Mouse (Mus musculus) mature B cell (primary cell): ENCODE measurements around the gene Idh2.

Experiments used
- in situ Hi-C: fragments of 300-500 bp; cut with MboI; formaldehyde crosslinking; loops from 2 replicates; pipeline ENCODE4 v1.14.3; 2019

Idh2 gene

DNA sequence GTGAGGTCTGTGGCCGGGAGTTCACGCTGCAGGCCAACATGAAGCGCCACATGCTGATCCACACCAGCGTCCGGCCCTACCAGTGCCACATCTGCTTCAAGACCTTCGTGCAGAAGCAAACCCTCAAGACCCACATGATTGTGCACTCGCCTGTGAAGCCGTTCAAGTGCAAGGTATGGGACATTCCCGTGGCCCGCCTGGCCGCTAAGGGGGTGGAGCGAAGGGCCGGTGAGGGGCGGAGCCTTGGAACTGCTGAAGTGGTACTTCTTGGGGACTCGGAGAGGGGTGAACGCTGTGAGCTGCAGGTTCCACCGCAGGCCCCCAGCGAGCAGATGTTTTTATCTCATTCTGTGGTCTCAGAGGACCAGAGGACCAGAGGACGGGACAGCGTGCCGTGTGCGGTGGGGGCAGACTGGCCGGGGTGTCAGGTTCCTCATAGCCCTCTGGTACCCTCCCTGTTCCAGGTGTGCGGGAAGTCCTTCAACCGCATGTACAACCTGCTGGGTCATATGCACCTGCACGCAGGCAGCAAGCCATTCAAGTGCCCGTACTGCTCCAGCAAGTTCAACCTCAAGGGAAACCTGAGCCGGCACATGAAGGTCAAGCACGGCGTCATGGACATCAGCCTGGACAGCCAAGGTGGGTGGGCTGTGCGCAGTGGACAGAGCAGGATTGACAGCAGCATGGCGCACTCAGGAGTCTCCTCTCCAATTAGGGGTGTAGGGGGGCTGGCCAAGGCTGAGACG lies 29.0 kb downstream of the Idh2 start:
- in situ Hi-C loops: no loop called here

DNA sequence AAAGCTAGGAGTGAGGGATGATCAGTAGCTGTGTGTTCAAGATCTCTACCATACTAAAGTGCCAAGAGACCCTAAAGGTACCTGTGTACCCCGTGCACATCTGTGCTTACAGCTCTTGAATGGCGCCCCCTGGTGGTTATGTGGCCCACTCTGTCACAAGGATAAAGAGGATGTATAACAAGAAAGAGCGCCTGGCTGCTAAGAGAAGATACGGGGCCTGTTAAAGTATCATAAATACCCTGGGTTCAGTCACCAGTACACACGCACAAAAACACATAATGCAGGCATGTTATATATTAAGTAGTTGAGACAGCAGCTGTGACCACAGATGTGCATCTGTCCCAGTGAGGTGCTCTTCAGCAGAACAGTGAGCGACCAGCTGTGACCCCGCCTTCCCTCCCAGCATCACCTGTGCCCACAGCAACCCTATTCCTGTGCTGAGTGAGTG lies 30.7 kb downstream of the Idh2 start:
- in situ Hi-C loops: no loop called here

DNA sequence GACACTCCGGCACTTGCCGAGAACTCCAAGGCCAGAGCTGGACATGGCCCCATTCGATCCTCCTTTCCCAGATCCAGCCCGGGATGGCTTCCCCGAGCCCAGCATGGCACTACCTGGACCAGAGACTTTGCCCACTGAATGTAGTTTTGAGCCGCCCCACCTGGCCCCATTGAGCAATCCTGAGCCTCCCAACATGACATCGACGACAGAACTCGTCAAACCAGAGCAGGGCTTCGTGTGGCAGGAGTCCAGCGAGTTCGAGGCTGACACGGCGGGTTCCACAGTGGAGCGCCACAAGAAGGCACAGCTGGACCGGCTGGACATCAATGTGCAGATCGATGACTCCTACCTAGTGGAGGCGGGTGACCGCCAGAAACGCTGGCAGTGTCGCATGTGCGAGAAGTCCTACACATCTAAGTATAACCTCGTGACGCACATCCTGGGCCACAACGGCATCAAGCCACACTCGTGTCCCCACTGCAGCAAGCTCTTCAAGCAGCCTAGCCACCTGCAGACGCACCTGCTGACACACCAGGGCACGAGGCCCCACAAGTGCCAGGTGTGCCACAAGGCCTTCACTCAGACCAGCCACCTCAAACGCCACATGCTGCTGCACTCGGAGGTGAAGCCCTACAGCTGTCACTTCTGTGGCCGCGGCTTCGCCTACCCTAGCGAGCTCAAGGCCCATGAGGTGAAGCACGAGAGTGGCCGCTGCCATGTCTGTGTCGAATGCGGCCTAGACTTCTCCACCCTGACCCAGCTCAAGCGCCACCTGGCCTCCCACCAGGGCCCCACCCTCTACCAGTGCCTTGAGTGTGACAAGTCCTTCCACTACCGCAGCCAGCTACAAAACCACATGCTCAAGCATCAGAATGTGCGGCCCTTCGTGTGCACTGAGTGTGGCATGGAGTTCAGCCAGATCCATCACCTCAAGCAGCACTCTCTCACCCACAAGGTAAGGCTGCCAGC lies 33.3 kb downstream of the Idh2 start:
- in situ Hi-C loops: no loop called here

DNA sequence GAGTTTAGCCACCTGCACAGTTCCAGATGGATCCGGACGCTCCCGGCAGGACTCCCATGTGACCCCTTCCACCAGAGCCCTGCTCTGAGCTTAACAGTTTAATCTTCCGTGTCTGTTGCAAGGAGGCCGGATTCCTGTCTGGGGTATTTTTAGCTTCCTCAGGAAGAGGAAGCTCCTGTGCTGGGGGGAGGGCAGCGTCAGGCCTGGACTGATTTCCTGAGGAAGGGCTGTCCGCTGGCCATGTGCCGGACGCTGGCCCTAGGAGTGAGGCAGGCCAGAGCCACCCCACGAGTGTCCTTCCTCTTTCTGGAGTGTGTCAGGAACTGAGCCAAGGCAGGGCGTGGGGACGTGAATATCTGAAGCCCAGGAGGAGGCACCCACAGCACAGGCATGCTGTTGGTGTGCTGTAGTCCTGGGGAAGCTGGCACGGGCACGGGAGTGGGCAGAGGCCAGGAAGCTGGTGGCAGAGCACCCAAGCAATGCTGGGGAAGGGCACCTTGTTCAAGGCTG lies 36.3 kb downstream of the Idh2 start:
- in situ Hi-C loops: loop anchor here (5.0 to 10.0 kb wide), 2 partner anchors 47 to 64 kb away; no protein-coding TSS in a partner anchor

DNA sequence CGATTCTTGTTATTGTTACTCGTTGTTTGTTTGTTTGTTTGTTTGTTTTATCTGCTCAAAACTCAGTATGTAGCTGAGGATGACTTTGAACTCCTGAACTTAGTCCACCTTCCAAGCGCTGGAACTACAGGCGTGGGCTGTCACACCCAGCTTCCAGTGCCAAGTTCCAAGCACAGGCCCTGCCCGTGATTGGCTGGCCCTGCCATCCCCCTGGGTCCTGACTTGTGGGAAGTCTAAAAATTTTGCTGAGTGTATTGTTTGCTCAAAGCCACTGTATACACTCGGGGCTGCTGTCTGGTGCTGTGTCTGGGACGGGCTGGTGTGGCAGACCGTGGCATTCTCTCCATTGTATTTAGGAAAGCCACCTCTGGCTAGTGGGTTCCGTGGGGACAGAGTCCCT lies 37.4 kb downstream of the Idh2 start:
- in situ Hi-C loops: loop anchor here (5.0 to 10.0 kb wide), 2 partner anchors 46 to 63 kb away; no protein-coding TSS in a partner anchor

DNA sequence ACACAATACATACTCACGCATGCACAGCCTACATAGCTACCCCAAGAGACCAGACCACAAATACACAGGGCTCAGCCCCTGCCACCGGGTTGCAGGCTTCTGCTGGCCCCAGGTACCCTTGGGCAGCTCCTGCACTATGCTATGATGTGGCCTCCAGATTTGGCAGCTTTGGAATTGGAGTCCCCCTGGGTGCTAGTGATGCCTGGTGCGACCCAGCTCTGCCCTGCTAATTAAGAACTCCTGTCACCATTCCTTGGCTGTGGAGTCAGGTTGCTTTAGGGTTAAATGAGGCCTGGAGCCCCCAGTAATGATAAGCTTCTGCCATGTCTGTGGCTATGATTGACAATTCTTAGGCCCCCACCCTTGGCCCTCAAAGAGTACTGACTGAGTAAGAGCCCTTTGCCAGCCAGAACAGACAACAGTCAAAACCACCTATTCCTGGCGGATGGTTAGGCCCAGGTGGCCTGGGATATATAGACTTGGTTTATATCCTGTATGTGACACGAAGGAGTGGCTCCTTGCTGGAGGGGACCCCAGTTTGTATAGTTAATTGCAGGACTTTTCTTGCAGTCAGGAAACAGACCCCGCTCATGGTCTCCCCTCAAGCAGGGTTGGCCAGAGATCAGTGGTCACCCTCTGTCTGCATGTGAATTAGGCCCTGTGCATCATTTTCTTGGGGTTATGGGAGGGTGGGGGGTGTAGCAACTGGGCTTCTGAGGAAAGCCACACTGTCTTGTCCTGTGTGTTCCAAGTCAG lies 38.1 kb downstream of the Idh2 start:
- in situ Hi-C loops: loop anchor here (5.0 to 10.0 kb wide), 2 partner anchors 45 to 62 kb away; no protein-coding TSS in a partner anchor

DNA sequence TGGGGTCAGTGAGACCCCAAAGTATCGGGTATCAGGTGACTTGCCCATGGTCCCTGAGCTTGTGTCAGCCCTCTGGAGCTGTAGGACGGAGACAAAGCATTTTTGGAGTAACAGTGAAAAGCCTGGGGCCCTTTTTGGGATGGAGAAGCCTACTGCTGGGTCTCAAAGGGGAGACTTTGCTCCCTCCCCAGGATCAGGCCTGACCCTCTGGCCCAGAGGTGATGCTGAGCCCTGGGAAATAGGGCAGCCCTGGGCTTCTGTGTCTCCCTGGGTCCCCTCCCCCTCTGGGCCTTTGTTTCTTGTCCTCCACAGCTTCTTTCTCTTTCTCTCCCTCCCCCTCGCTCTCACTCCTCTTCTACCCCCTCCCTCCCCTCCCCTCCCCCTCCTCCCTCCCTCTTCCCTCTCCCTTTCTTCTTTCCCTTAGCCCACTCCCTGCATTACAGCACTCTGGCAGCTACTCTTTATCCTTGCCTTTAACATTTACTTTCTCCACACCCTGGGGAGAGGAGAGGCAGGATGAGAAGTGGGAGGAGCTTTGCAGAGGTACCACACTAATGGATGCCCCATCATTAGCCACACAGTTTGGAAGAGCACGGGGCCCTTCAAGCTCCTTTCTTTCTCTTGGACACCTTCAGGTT lies 39.1 kb downstream of the Idh2 start:
- in situ Hi-C loops: loop anchor here (5.0 to 10.0 kb wide), 2 partner anchors 44 to 61 kb away; no protein-coding TSS in a partner anchor

DNA sequence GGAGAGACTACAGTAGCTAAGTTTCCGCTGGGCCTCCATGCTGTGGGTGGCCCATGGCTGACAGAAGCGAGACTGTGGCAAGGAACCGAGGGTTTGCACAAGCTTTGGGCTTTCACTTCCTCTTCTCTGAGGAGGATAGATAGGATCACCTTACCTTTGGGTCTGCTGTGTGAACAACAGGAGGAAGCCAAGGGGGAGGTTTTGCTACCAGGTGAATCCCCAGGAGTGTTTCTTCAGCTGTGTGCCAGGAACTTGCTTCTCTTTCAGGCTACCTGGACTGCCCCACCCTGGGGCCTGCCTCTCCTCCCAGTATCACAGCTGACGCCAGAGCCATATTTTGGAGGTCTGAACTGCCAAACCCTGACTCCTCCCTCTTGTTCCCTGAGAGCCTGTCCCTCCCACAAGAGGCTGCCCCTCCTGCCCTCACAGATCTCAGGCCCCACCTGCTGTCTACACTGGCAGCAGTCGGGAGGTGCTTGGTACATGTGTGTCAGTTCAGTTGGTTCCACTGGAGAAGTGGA lies 40.2 kb downstream of the Idh2 start:
- in situ Hi-C loops: loop anchor here (5.0 to 10.0 kb wide), 2 partner anchors 43 to 60 kb away; no protein-coding TSS in a partner anchor

DNA sequence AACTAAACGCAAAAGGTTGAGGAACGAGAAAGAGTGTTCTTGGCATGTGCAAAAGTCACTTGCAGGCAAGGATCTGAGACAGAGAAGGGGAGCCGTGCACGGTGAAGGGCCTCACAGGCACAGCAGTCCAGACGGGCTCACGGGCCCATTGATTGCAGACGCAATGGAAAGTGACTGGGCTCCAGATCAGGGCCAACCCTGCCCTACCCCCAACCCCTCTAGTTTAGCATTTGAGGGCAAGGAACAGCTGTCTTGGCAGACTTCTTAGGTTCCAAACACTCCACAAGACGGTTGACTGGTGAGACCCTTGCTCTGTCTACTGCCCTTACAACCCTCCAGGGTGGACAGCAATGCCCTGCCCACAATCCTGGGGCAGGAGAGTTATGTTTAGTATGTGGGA lies 41.7 kb downstream of the Idh2 start:
- in situ Hi-C loops: loop anchor here (10.0 kb wide), 1 partner anchor 59 kb away; no protein-coding TSS in a partner anchor

DNA sequence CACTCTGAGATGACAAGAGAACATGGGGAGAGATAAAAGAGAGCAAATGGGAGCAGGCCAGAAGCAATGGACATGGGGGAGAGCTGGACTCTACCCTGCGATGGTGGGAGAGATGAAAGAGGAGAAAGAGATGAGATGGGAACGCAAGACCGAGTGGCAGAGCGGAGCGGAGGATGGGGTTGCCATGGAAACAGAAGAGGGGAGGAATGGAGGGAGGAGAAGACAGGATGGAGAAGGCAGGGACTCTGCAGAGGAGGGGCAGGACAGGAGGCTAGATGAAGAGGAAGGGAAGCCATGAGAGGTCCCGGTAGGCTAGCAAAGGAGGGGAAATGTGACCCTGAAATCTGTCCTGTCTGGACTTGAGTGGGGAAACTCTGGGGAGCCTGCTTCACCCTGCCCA lies 42.9 kb downstream of the Idh2 start:
- in situ Hi-C loops: loop anchor here (10.0 kb wide), 1 partner anchor 57 kb away; no protein-coding TSS in a partner anchor

DNA sequence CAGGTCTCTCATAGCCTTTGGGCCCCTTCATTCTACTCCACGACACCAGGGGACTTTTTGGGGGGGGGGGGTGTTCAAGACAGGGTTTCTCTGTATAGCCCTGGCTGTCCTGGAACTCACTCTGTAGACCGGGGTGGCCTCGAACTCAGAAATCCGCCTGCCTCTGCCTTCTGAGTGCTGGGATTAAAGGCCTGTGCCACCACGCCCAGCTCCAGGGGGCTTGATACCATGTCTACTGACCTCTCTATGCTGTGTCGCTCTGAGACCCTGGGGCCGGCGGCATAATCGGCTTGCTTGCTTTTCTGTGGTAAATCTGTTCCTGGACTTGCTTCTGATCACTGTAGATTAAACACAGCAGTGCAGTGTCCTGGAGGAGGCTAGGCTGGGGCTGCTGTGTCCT lies 44.0 kb downstream of the Idh2 start:
- in situ Hi-C loops: loop anchor here (10.0 kb wide), 1 partner anchor 56 kb away; no protein-coding TSS in a partner anchor

DNA sequence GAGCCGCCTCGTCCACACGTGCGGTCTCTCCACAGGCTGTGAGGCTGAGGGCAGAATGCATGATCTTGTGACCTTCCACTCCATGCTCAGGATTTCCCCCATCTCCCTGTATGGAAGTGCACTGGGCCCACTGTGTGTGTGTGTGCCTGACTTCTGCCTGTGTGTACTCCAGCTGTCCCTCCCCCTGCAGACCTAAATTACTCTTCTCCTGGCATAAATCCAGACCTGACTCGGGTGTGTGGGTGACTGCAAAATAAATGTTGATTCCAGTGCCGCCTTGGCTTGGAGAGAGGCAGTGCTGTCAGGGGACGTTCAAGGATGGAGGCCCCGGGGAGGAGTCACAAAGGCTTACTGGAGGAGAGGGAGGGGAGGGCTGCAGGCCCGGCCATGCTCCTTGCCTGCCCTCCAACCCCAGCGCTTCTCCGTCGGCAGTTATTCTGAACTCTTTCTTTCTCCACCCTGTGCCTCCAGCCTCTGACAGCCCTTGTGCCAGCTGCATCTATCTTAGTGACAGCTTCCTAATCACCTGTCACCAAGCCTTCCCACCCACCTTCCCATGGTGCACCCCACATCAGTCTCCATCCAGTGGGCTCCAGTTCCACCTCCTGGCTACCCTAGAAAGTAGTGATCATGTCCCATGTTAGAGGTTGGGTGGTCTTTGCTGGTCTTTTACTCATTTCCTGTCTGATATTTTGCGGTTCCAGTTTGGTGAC lies 45.4 kb downstream of the Idh2 start:
- in situ Hi-C loops: loop anchor here (10.0 kb wide), 1 partner anchor 55 kb away; no protein-coding TSS in a partner anchor

DNA sequence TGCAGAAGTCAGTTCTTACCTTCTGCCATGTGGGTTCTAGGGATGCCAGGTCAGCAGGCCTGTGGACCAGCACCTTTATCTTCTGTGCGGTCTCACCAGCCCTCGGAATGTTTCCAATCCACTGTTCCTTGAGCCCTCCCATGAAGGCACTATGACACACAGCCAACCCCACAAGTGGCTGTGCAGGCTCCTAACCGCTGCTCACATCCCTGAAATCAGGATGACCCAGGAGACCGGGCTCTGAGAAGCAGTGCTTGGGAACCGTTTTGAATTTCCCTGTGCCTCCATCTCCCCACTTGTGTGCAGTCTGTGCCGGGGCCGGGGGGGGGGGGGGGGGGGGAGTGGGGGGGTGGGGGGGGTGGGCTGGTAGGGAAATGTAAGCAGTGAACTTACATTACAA lies 46.9 kb downstream of the Idh2 start:
- in situ Hi-C loops: no loop called here

DNA sequence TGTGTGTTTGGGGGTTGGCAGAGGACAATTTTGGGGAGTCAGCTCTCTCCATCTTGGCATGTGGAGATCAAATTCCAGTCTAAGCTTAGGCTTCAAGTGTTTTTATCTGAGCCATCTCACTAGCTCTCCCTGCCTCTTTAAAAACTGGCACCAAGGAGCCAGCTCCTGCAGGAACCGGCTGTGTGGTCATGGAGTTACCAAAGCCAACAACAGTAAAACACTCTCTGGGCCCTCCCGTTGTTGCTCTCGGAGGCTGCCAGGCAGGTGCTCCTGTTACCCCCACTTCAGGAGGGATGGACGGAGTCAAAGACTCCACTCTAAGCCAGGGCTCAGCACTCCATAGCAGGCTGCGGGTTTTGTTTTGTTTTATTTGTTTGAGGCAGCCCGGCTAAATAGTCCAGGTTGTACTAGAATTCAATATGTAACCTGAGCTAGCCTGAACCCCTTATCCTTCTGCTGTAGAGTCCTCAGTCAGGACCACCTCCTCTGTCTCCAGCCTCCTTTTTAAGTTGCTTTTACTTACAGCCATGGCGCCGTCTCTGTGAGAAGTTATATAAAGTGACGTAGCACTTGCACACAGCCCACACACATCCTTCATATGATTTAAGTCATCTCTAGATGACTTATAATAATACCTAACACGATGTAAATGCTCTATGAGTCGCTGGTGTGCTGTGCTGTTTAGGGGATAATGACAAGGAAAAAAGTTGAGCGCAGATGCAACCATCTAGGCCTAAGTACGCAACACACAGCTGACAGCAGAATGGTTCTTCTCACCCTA lies 48.3 kb downstream of the Idh2 start:
- in situ Hi-C loops: no loop called here

DNA sequence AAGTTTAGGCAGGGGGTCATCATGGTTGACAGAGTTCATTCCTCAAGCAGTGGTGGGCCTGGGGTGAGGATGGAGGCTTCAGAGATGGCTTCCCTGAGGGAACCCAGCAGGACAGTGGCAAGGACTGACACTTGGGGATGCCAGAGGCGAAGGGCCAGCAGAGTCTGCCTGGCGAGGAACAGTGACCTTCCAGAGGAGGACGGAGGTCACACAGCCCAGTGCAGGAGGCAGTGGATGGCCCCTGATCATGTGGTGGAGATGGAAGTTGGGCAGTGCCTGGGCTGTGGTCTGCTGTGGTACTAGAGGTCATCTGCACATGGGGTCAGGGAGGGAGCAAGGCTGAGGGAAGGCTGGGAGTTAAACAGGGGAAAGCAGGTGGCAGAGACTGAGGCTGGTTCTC lies 49.9 kb downstream of the Idh2 start:
- in situ Hi-C loops: no loop called here

DNA sequence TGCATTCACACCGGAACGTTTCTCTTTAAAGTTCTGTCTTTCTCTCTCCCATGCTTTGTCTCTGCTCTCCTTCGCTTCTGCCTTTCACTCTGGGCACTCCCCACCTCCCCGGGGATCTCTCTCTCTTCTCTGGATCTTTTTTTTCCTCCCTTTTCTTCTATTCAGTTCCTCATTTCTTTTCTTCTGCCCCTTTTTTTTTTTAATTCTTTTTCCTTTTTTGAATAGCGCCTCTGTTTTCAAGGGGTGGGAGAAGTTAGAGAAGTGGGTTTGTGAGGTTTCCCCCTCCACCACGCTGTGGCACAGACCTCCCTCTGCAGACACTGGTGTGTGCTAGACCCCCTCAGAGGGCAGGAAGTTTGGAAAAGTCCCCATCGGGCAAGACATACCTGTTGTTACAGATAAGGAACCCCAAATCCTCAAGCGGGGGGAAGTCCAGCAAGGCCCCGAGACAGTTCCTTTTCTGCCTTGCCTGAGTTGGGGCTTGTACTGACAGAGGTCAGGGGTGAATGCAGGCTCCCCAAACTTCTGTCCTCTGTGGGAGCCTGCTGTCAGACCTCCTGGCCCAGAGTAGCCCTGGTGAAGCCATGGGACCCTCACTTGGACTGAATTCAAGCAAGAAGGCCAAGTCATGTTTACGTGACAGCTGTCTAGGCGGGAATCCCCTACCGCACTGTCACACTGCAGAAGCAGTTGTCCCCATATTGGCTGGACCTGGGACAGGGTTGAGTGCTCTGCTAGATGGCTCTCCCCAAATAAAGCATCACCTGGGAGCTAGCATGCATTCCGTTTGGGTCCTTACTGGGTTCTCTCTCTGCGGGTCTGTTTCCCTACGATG lies 51.1 kb downstream of the Idh2 start:
- in situ Hi-C loops: no loop called here

DNA sequence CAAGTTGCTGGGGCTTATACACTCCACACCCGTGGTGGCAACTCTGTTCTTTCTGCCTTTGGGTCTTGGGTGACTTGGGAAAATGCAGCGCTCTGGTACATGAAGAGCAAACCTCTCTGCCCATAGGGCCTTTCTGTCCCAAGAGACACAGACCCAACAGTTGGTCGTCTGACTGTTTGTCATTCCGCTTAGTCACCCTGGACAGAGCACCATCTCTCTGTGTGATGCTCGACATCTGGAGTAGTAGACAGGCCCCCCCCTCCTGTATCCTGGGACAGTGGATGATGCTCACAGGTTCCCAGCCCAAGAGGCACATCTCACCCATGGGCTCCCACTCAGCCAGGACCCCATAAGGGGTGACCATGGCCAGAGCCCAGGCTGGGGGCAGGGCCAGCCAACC lies 51.9 kb downstream of the Idh2 start:
- in situ Hi-C loops: no loop called here
